Mouse (Mus musculus) heart, adult 2 months (tissue): ENCODE results near the gene Rufy2.

Source experiments
- CTCF ChIP-seq: fragments of 200-600 bp; IDR thresholded peaks from 2 replicates; pipeline ENCODE4 v1.8.1; 2022; ENCODE audit warnings: antibody characterized with exemption, mild to moderate bottlenecking, moderate library complexity
- EP300 ChIP-seq: fragments of 200-500 bp; IDR thresholded peaks from 2 replicates; pipeline ENCODE4 v1.6.1; 2011; ENCODE audit warnings: low read depth, low read length, control low read depth; ENCODE audit not compliant: insufficient read depth
- POLR2A ChIP-seq: fragments of 200-500 bp; IDR thresholded peaks from 2 replicates; pipeline ENCODE4 v1.6.1; 2011; ENCODE audit warnings: mild to moderate bottlenecking, low read depth, low read length, control low read depth; ENCODE audit not compliant: insufficient read depth

GRCm38 (mm10) chr10:63011556-63011955 lies 31.5 kb downstream of the Rufy2 start:
- TF ChIP-seq CTCF (no peak), EP300 (no peak), POLR2A (no peak)
